Mouse (Mus musculus) gastrocnemius, adult 18-20 months (tissue): ENCODE results near the gene Lcat. TPM values are rescaled to one million over a fixed set of nuclear protein-coding genes. Genes with fewer than 3 reads are reported as not detected.

Experiments used
- DNase-seq: peaks from one replicate; pipeline ENCODE4 v3.0.0; 2021; ENCODE audit warnings: low spot score
- microRNA-seq: library from miRNA; unstranded; fragments of <30 nt; microRNA quantifications from one replicate; pipeline ENCODE4 v1.2.0, GENCODE M21; 2021
- total RNA-seq, 2 experiments: library from RNA; stranded (reverse); gene quantifications; 2 replicates each; pipeline ENCODE4 v1.2.3; 2021

Gene Lcat
- total RNA-seq, 2 experiments from 2014 or later = 0.16 to 0.66 TPM

DNA sequence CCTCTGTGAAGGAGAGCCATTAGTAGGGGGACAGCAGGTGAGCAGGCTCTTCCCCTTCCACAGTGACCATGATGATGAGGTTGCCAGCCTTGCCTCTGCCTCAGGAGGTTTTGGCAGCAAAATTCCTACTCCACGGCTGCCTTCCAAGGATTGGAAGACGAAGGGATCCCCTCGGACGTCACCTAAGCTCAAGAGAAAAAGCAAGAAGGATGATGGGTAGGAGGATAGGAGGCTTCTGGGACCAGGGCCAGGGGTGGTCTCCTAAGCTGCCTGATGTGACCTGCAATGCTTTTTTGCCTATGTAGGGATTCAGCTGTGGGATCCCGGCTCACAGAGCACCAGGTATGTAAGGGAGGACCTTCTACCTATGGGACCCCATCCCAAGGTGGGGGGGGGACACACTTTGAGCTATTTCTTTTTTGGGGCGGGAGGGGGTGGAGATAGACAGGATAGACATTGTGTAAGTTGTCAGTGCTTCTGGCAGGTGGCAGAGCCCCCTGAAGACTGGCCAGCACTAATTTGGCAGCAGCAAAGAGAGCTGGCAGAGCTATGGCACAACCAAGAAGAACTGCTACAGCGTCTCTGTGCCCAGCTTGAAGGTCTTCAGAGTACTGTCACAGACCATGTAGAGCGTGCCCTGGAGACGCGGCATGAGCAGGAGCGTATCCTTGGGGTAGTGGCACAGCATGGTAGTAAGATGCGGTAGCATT is 53.3 kb downstream of the Lcat start:
- DNase-seq = no peak

Small RNA genes within 50 kb of the gene (microRNA-seq; reads per million reads assigned to microRNA genes)
- gene Mir7074 = 1.0 reads per million

Other genes with a start within 250 kb of the Lcat start
- 1 to 10 TPM; 5.0 to 5.4 TPM for gene Acd, start 242.3 kb downstream of the Lcat start, total RNA-seq
- gene Pard6a, start 242.2 kb downstream of the Lcat start, total RNA-seq = 1 to 10 TPM; 5.5 to 6.2 TPM
- not detected for gene 4933405L10Rik, start 235.7 kb downstream of the Lcat start, total RNA-seq
- 1 to 10 TPM in 1 of 2 experiments, under 1 TPM in 1; 0.69 to 1.4 TPM for gene Enkd1, start 235.2 kb downstream of the Lcat start, total RNA-seq
- gene Gfod2, start 184.7 kb downstream of the Lcat start, total RNA-seq = 1 to 10 TPM; 6.9 to 8.4 TPM
- 10 to 100 TPM; 25.6 to 27.4 TPM for gene Ranbp10, start 116.0 kb downstream of the Lcat start, total RNA-seq
- not detected for gene Tsnaxip1, start 115.7 kb downstream of the Lcat start, total RNA-seq
- under 1 TPM; 0.93 to 0.98 TPM for gene Cenpt, start 90.1 kb downstream of the Lcat start, total RNA-seq
- 10 to 100 TPM; 21.9 to 22.0 TPM for gene Thap11, start 88.2 kb downstream of the Lcat start, total RNA-seq
- 10 to 100 TPM; 43.7 to 44.5 TPM for gene Nutf2, start 82.8 kb downstream of the Lcat start, total RNA-seq
- gene Edc4, start 62.5 kb downstream of the Lcat start, total RNA-seq = 10 to 100 TPM; 19.7 to 20.6 TPM
- under 1 TPM in 1 of 2 experiments, not detected in 1; 0.76 TPM for gene Nrn1l, start 49.8 kb downstream of the Lcat start, total RNA-seq
- gene Pskh1, start 42.9 kb downstream of the Lcat start, total RNA-seq = 10 to 100 TPM; 13.5 to 13.6 TPM
- gene Ctrl, start 9.5 kb downstream of the Lcat start, total RNA-seq = under 1 TPM in 1 of 2 experiments, not detected in 1; 0.37 TPM
- 10 to 100 TPM; 19.4 to 27.2 TPM for gene Psmb10, start 4.9 kb downstream of the Lcat start, total RNA-seq
- gene Slc12a4, start 22.7 kb upstream of the Lcat start, total RNA-seq = 10 to 100 TPM in 1 of 2 experiments, 1 to 10 TPM in 1; 8.7 to 16.1 TPM
- not detected for gene Dpep3, start 36.0 kb upstream of the Lcat start, total RNA-seq
- 10 to 100 TPM in 1 of 2 experiments, 1 to 10 TPM in 1; 9.6 to 10.4 TPM for gene Dus2, start 48.0 kb upstream of the Lcat start, total RNA-seq
- gene Dpep2nb, start 62.6 kb upstream of the Lcat start, total RNA-seq = not detected
- 10 to 100 TPM; 10.6 to 10.9 TPM for gene Ddx28, start 68.5 kb upstream of the Lcat start, total RNA-seq
- 10 to 100 TPM; 26.2 to 27.9 TPM for gene Nfatc3, start 115.5 kb upstream of the Lcat start, total RNA-seq
- gene Esrp2, start 193.6 kb upstream of the Lcat start, total RNA-seq = not detected
- 1 to 10 TPM; 3.4 to 5.7 TPM for gene Pla2g15, start 207.0 kb upstream of the Lcat start, total RNA-seq
- gene Slc7a6, start 225.5 kb upstream of the Lcat start, total RNA-seq = 10 to 100 TPM; 10.2 to 13.4 TPM